Mouse (Mus musculus): ENCODE results near the gene 2010111I01Rik. TPM values are rescaled to one million over a fixed set of nuclear protein-coding genes. Genes with fewer than 3 reads are reported as not detected.
"Not testable (repeated sequence)": the region's sequence is repeated elsewhere in the genome, so short reads cannot be mapped to it uniquely, and the experiment has no call there.

The 2010111I01Rik gene
- total RNA-seq, 2 experiments from 2014 or later: 66.2 to 78.6 TPM

DNA sequence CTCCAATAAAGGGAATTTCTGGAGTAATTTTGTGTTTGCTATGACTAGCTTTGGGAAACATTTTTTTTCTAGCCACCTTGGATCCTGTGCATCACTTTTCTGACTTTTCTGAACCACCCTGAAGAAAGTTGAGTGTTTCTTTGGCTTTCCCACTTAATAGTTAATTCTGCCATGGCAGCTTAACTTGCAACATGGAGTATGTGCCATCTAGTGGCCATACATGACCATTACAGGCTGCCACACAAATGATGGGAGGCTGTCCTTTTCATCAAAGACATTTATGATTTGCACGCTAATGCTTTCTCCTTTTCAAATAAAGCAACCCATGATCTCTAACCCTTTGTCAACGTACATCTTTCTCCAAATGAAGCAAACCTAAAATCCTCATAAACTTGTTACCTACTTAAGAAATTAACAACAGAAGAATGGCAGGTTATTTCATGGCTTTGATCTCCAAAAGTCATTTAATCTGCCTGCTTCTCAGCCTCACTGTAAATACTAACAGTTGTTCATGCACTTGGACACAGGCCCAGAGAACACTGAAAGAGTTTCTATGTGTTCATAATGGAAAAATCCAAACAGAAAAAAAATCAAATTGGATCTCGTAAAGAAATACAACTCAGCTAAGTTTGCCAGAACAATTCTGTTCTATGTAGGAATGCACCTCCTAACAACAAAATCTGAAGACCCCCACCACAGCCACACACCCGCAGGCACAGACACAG lies 368.0 kb downstream of the 2010111I01Rik start:
- peak; percentile 71 to 75 for DNase-seq (ENCODE audit: low spot score in 2 of 2)

DNA sequence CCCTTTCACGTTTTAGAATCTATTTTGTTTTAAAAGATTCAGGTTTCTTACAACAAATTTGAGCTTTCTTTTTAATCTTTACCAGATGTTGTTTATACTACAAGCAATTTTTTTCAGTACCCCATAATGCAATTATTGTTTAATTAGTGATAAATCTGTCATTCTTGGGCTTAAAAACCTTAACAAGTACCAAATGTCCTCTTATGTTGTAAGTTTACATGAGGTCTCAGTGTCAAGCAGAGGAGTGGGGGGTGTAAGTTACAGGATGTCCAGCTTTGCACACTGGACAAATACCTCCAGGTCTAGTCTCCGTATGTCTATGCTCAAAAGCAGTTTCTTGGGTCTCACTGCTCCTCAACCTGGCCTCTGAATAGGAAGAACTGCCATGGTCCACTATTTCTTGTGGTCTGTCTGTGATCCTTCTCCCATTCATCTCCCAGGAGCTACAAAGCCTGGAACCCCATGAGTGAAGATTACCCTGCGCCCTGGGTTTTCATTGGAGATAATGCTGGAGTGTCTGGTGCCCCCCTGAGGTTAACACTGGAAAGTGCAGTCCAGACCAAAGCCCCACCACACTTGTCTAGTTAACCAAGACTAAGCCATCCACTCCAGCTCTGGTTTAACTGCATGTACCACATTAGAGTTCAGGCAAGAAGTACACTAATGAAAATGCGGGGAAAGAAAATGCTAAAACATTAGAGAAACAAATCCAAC lies 370.9 kb downstream of the 2010111I01Rik start:
- peak; percentile 54 to 65 for DNase-seq (ENCODE audit: low spot score in 2 of 2)

DNA sequence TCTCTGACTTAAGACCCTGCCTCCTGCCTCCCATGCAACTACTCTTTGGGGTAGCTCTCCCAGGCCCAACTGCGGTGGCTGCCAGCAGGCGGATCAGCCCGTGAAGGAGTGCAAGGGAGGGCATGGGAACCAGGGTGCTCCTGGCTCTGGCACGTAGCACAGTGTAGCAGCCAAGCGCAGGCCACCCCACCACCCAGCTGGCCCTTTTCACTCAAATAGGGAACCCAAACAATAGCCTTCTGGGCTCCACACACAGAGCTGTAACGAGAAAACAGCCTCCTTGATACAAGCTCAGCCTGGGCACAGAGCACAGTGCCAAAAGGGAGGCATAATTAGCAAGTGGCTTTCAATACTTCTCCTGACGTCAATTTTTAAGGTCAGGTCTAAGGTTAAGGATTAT lies 371.6 kb downstream of the 2010111I01Rik start:
- DNase-seq (ENCODE audit: low spot score in 2 of 2): peak; percentile 47 to 63

DNA sequence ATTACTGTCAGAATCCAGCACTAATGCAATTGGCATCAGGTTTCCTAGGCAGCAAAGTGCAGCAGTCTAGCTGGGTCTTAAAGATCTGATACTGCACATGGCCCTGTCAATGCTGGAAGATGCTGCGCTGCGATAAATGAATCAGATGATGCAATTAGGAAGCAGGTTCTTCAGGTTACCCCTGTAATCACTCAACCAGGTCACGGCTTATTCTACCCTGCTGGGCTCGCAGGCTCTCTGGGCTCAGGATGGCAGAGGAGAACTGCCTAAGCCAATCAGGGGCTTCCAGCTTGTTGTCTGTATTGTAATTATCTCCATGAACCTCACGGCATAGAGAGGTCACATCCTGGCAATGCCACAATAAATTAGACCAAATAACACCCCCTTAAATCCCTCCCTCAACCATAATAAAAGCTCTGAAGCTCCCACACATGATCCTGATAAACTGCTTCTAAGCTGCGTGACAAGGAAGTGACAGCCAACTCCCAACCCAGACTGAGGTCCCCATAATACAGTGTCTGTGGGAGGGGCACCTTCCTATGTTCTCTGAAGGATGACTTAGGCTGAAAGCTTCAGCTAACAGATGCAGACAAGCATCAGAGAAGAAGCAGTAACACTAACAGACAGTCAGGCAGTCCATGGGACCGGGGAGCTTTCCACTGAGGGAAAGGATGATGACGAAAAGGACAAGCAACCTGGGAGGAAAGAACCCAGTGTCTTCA lies 372.7 kb downstream of the 2010111I01Rik start:
- no peak for DNase-seq (ENCODE audit: low spot score in 2 of 2)

DNA sequence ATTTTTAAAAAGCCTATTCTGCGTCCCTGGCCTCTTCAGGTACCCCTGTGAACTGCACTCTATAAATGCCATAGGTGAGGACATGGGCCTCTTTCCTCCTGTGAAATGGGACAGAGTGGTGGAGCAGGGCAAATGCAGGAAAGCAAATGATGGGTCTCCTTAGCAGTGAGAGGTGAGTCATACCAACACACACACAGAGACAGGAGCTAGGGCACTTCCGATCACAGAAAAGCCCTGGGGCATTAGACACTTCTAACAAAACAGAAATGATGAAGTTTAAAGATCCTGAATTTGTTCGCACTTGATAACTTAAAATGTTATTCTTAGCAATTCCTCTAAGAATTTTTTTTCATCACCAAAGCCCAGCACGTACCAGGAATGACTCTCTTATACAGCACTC lies 375.3 kb downstream of the 2010111I01Rik start:
- DNase-seq (ENCODE audit: low spot score in 2 of 2): no peak

DNA sequence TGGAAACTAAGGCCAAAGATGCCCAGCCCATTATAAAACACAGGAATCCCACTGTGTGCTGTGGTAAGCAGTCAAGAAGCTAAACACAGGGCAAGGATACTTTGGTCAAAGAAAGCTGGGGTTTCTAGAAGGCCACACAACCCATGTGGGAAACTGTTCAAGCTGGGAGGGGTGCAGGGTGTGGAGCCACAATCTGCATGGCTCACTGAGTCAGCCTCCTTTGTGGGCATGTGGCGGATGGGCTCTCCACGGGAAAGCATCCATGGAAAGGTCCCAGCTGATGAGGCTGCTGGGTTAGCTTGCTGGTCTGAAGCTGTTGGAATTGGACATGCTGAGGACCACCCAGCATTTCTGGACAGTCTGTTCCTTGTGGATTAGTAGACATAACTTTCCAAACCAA lies 378.1 kb downstream of the 2010111I01Rik start:
- DNase-seq (ENCODE audit: low spot score in 2 of 2): no peak

DNA sequence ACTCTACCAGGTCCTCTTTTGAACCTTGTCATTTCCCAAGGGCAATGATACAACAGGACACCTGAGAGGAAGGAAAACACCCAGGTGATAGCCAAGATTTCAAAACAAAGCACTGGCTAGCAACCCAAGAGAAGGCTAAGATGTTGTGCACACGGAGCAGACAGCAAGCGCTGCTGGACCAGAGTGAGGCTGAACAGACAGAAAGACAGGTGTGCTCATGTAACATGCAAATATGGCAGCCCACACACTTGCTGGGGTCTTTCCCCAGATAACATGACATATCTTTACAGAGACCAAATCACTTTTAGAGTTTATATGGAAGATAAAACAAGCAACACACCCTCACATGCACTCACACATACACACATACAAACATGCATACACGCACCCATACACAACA lies 379.8 kb downstream of the 2010111I01Rik start:
- no peak for DNase-seq (ENCODE audit: low spot score in 2 of 2)

DNA sequence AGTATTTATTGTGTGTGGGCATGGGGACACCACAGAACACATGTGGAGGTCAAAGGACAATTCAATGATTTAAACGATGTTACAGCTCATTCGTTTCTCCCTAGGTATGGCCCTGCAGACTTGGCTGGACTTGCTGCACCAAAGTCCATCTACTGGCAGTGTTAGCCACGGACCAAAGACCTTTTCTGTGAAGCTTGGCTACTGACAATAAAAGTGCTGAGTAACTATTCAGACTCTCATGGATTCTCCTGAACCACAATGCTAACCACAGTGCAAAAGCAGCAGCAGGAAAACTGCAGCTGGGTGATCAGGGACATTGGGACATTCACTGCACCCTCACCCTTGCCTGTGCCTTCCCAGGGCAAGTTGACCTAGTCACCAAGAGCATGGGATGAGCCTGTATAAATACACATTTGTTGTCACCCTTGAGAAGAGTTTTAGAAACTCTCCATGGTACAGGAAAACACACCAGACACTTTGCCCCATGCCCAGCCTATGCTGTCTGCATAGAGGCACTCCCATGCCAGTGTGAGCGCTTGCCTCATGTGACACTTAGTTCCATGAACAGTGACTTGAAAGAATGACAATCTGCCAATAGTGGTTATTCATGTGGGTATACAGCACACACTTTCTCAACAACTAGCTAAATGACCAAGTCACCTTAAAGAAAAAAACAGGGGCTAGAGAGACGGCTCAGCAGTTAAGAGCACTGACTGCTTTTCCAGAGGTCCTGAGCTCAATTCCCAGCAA lies 381.0 kb downstream of the 2010111I01Rik start:
- no peak for DNase-seq (ENCODE audit: low spot score in 2 of 2)

DNA sequence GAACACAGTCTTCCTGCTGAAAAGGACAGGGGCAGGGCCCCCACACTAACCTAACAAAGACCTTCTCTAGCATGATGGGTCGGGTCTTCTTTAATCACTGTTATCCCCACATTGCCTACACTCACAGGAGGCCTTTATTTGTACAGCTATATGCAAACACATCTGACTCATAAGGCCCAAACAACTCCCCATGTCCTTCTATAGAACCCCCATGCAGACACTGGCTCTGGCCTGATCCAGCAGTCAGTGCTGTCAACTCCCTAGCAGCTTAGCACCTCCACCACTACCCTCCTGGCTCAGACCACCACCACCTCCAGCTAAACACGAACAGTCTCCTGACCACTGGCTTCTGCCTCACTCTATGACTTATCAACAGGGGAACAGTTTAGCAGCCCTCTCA lies 382.9 kb downstream of the 2010111I01Rik start:
- no peak for DNase-seq (ENCODE audit: low spot score in 2 of 2)

DNA sequence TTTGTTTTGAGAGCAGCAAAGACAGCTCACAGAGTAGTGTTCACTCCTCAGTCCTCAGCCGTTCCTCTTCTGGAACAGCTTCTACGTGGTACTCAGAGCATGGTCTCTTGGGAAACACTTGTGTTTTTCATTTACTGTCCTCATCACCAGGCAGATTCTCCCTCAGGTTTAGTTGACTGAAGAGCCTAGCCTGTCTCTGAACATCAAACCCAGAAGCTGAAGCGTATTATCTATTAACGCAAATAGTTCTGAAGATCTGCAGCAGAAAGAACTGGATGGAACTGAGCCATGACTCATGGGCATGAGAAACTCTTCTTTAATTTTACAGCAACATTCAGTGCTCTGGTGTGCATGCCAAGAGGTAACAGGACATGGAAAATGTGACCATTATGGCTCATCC lies 385.4 kb downstream of the 2010111I01Rik start:
- no peak for DNase-seq (ENCODE audit: low spot score in 2 of 2)

DNA sequence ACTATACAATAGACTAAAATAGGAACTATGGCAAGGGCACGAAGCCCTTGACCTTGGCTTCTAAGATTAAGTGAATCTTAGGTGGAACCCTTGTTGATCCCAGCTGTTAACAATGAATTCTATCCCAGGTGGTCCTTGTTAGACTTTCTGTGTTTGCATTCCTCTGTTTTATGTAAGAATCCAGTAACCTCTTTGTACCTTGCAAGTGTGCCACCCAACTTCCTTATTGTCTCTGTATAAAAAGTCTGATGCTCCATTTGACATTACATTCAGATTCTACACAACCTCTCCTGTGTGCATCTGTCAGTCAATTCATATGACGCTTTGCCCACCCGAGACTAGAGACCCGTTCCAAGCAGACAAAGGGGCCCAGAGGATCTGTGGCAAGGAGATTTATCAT lies 388.6 kb downstream of the 2010111I01Rik start:
- DNase-seq (ENCODE audit: low spot score in 2 of 2): not testable (repeated sequence)

DNA sequence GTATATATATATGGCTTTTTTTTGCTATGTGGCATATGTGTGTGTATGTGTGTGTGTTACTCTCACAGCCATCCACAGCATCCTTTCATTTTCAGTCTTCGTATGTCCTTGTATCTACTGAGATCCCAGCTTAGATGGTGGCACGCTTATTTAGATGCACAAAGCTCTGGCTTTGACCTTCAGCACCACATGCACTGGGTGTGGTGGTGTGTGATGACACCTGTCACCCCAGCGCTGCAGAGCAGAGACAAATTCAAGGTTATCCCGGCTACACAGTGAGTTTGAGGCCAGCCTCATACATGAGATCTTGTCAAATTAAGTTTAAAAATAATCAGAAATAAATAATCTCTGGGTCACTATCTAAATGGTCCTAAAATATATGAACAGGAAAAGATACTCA lies 391.4 kb downstream of the 2010111I01Rik start:
- DNase-seq (ENCODE audit: low spot score in 2 of 2): no peak

DNA sequence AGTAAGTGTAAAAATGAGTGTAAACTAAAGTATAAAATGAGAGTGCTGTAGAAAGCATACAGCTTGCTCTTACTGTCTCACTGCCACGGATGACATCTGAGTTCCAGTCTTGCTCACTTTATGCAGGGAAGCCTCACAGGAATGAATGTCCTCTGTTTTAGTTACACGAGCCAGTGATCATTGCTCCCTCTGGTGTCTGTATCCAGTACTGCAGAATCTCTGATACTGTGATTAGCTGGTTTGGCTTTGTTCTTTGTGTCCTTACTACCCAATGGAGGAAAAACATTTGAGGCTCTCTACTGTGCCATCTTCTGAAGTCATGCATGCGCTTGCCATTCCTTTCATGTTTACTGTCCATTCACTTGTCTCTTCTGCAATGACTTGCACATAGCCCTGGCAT lies 391.9 kb downstream of the 2010111I01Rik start:
- peak; percentile 73 to 80 for DNase-seq (ENCODE audit: low spot score in 2 of 2)

DNA sequence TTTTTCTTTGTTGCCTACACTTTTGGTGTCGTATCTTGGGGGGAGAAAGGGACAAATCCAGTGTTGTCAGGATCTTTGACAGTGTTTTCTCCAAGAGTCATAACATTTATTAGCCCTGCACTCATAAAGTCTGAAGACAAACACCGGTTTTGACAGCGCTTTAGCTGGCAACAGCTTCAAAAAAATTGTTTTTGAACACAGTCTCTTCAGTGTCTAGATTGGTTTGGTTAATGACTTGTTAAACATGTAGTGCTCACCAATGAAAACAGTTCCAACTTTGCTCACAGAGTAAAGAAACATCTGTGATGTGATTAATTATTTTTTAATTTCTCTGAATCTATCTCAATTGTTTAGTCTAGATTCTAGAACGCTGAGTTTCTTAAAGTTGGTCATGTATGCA lies 394.7 kb downstream of the 2010111I01Rik start:
- no peak for DNase-seq (ENCODE audit: low spot score in 2 of 2)

DNA sequence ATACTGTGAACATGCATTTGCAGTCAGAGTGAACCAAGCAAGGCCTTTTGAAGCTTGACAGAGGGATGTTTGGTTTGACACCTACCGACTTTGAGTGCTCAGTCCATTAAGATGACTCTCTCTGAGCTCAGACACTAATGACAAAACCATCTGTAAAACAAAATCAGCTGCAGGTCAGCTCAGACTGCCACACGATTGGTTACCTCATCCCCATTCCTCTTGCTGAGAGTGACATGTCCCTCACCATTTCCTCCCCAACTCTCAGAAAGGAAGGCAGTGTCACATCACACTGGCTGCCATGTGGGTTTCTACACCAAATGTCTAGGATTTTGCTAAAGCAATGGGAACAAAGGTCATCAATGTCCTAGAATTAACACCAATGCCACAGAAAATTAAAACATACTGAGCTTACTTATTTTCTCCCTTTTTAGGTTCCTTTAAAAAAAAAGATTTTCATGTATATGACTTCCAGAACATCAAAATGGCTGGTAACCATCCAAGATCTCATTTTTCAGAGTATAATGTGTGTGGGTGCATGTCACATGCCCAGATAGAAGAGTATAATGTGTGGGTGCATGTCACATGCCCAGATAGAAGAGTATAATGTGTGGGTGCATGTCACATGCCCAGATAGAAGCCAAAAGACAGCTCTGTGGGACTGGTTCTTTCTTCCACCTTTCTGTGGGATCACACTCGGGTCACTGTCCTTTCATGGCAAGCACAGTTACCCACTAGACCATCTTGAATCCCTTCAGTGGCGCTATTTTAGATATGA lies 395.6 kb downstream of the 2010111I01Rik start:
- DNase-seq (ENCODE audit: low spot score in 2 of 2): no peak

DNA sequence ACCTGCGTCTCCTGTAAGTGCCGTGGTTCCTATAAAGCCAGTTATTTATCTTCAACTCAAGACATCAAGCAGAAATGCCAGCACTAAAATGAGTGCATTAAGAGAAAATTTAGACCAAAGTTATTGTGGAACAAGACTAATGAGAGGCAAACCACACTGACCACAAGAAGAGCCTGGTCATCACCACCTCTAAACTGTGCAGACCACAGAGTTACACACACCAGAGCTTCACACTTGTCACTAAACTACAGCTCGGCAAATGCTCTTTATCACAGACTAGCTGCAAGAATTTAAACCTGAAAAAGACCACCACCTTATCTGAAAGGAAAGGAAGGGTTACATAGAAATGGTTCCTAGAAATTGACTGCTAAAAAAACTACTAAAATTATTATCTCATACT lies 397.1 kb downstream of the 2010111I01Rik start:
- DNase-seq (ENCODE audit: low spot score in 2 of 2): no peak

DNA sequence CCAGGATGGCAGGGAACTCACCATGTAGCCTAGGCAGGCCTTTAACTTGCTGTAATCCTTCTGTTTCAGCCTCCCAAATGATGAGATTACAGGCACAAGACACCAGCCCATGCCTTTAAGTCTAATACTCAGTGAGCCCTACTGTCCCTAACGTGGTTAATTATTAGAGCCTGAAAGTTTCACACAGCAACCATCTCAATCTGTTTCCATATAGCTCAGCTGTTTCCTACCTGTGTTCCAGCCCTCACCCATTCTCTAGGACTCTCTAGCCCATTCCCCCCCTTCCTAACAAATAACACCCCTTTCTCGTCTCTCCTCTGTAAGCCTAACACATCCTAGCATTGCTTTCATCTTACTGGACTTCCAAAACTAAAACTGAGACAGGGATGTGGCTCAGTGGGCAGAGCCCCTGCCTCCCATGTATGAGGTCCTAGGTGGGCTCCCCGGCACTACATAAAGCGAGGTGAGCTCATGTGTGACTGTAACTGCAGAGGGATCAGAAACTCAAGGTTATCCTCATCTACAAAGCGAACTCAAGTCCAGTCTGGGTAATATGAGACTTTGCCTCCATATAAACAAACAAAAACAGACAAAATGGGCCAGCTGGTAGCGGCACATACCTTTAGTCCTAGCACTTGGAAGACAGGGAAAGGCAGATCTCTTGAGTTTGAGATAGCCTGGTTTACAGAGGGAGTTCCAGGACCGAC lies 408.9 kb downstream of the 2010111I01Rik start:
- DNase-seq (ENCODE audit: low spot score in 2 of 2): no peak
